Mouse (Mus musculus) frontal cortex, adult (tissue): ENCODE measurements at regions not wholly inside any gene's neighbourhood (a gene's known extent, or its start where the extent isn't known, plus 50 kb on each side); places are given as distances from the start of the nearest gene placed in this dataset.
A peak's percentile ranks its signal among the peaks of the same experiment; 100 is the strongest.
"Not testable (repeated sequence)": the region's sequence is repeated elsewhere in the genome, so short reads cannot be mapped to it uniquely, and the experiment has no call there.

Experiments
- ATAC-seq: cut with Nextera tagmentation; 2 replicates; pipeline ENCODE4 v1.9.2; 2017; ENCODE audit warnings: mild to moderate bottlenecking, moderate library complexity, mixed read lengths; ENCODE audit not compliant: low TSS enrichment

DNA sequence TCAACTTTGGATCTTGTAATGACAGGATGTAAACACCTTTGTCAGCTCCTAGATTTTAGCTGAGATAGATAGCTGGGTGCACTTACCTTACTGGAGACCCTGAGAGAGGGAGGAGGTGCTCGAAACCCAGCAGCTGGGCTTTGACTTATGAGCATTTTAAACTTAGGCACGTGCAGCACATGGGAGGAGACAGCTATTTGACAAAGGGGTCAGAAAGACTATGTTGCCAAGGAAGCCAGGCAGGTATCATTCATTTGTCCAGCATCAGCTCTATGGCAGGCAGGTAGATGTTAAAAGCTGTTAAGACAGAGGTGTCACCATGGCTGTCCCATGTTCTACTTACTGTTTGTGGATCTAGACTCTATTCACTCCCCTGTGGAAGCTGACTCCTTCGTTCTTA is 120.0 kb upstream of the Tet2 start:
- no peak for ATAC-seq

DNA sequence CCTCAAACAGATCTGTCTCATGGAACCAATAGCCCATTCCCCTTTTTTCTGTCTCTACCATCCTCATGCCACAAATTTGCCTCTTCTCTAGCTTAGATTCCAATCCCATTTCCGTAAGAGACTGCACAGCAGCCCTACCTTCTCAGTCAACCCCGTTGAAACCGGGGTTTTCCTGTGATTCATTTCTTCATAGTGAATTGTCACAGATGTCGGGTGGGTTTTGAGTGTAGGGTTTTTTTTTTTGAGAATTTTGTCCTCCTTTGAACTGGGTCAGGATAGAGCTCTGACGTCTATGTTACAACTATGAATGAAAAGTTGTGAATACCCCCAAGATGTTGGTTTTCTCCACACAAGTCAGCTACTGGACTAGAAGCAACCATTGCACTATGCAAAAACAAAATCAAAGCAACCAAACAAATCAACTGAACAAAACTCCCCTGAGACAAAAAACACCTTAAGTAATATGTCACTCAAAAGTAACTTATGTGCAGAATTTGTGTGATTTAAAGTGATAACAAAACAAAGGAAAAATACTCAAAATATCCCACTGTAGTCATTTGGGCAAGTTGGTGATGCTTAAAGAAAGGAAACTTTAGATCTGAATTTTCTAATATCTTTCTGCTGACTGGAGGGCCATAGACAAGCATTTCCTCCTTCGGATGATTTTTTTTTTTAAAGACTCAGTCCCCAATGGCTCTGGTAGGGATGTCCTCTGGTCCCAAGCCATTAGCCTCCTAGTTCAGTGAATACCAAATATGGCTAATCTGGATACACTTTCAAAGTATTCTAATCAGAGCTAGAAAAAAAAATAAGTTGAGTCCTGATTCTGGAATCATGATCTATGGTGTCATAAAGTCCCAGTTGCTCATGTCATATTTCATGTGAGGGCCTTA is 120.7 kb upstream of the Tet2 start:
- no peak for ATAC-seq

DNA sequence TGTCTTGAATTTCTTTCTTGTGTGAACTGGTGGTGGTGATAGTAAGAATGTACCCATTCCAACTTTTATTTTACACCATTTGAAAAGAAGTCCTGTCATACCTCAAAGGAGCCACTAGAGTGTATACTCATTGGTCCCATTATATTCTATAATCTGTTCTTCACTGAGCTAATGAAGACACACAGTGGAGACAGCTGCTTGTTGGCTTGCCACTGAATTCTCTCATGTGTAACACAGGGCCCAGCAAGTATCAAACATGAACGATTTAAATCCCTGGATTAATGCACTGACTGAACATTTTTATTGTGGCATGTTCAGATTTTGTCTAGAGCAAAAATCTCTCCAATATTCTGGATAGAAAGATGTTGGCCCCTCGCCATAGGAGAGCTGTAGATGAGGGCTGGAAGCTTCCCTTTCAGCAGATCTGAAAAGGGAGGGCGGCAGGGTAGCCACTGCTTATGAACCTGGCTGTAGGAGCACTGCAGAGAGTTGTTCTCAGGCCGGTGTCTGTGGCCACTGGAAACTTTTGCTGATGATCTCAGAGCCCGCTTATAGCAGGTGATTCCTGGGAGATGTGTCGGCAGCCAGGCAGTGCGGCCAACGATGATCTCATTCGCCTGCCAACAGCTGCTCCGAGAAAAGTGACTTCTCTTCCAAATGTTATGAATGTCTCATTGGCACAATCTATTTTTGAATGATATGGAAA is 128.0 kb upstream of the Tet2 start:
- ATAC-seq, result peak; percentile 99

DNA sequence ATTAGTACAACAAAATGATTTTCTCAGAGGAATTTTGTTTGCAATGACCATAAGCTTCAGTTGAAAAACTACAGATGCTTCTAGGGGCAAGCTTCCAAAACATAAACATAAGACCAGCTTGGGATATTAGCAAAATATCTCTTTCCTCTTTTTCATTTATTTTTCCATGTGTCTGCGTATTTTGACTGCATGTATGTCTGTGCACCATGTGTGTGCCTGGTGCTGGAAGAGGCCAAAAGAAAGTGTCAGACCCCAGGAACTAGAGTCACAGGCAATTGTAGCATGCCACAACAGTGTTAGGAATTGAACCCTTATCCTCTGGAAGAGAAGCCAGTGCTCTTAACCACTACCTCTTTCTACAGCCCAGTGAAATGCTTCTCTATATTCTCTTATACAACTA is 133.0 kb upstream of the Tet2 start:
- ATAC-seq, result no peak

DNA sequence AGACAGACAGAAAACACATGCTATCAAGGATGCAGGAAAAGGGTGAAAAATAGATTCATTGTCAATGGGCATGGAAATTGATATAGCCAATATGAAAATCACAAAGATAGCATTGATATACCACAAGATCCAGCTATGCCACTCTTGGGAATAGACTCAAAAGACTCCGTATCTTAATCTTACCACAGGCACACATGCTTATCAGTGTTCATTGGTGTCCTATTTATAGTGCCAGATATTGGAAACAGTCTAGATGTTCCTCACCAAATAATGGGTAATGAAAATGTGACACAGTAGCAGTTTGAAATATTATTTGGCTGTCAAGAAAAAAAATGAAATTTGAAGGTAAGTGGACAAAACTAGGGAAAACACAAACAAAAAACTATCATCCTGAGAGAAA is 135.0 kb upstream of the Tet2 start:
- ATAC-seq, result no peak

DNA sequence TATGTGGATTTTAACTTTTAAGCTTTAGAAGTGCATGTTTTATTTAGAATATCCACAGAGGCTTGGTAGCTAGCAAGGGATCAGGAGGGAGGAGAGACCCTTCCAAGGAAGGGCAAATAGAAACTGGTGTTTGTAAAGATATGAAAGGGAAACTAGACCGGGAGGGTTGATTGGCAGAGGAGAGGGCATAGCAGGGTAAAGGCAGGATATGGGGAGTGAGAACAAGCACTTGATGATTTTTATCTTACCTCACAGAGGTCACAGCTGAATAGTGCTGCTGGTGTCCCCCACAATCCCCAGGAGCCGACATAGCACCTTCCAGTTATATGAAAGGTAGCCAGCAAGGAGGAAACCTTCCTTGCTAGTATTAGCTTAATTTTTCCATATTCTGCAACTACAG is 135.4 kb upstream of the Tet2 start:
- no peak for ATAC-seq

DNA sequence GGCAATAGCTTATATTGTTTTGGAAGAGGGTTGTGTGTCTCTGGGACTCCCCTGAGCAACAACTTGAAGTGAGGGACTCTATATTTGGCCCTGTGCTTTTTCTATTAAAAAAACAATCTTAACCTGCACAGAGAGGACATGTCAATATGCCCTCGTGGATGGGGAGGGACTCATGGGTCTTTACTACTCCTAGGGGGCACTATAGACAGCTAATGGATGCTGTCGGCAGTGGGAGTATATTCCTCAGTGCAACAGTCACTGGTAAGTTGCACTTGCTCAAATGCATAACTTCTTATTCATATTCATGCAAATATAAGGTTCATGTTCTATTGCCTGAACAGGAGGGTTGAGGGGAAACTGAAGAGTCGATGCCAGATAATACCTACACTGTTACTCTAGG is 135.9 kb upstream of the Tet2 start:
- no peak for ATAC-seq

DNA sequence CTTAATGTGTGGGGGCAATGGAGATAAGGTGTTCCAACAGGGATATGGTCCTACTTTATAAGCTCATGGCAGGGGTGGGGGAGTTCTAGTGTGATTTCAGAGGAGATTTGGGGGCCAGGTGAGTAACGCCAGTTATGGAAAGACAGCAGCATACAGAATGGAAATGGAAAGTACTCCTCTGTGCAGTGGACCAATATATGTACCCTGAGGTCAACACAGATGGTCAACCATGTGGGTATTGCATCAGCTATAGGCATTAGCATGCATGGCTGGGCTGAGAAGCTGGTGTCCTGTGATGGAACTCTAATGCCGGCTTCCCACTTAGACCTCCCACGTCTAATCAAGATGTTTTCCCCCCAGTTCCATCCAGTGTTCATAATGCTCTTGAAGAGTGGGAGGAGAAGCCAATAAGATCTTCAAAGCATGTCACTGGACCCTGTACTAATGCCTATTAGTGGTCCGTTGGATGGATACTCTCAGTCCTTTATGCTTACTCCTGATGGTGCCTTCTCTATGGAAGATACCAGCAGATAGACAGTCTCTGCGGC is 139.3 kb upstream of the Tet2 start:
- ATAC-seq, result no peak

DNA sequence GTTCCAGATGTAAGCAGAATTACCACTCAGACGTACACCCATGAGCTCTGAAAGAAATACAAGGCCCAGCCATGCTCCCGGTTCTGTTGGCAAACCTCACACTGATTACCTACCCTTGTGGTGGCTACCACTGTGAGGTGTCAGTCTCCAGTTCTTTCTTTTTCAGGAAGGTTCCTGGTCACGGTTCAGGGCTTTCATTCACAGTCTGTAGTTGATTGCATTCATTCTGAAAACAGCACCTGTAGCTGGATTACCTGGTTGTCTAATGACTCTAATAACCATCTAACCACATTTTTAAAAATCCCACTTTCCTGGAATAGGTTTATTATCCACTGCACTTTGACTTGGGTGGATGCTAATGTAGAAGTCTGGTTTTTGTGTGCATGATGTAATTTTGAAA is 139.8 kb upstream of the Tet2 start:
- no peak for ATAC-seq

DNA sequence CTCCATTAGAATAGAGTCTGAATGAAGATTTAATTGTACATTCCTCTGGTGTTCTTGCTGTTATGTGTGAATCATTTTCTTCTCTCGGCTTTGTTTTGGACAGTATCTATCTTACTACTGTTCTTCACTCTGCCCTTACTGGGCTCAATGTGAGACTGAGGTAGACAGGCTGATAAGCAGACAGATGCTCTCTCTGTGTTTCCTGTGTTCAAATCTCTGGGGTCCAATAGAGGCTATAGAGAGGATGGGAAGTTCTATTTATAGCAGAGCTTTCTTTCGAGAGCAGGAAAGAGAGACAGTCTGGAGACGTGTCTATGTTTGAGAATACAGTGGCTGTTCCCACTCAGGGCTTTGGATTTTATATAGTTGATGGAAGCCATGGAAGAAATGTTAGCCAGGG is 140.5 kb upstream of the Tet2 start:
- ATAC-seq, result no peak

DNA sequence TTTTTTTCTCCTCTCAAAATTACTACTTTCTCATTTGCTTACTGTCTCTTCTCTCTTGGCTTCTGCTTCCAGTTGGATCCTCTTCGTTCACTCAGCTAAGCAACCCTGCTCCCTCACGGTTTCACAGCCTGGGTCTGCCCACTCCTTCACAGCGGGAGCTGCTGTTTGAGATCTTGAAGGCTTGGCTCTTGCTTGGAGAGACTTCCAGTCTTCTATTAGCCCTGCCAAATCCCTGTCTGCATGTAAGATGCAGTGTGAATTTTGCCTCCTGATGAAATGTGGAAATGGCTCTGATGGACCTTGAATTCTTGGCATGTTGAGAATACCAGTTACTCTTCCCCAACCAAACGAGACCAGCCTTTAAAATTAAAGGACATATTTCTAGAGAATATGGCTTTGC is 149.1 kb upstream of the Tet2 start:
- peak; percentile 99 for ATAC-seq

DNA sequence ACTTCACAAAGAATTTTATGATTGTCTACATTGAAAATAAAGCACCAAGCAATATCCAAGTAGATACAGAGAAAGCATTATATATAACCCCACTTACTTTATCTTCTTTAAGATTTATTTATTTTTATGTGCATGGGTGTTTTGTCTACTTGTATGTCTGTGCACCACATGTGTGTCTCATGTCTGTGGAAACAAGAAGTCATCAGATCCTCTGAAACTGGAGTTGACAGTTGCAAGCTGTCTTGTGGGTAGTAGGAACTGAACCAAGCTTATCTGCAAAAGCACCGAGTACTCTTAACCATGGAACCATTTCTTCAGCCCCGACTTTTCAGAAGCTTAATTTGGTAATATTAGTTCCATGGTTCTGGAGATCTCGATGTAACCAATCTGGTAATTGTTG is 151.2 kb upstream of the Tet2 start:
- ATAC-seq, result no peak

DNA sequence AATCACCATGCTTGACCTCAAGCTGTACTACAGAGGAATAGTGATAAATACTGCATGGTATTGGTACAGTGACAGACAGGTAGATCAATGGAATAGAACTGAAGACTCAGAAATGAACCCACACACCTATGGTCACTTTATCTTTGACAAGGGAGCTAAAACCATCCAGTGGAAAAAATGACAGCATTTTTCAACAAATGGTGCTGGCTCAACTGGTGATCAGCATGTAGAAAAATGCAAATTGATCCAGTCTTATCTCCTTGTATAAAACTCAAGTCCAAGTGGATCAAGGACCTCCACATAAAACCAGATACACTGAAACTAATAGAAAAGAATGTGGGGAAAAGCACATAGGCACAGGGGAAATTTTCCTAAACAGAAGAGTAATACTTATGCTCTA is 159.9 kb upstream of the Tet2 start:
- ATAC-seq, result not testable (repeated sequence)

DNA sequence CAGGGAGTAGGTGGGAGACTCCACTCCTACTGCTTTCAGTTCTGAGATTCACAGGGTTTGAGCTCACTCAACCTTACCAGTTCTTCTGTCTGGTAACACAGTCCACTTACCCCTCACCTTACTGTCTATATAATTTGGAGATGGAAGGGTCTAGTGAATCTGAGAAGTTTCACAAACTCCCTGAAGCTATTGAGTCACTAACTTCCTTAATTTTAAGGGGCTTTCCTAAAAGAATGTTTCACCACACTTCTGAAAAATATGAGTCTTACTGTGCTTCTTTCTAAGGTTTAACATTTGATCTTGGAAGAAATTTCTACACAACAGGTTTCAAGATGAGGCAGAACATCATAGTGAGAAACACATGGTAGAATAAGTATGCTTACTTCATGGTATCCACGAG is 166.6 kb upstream of the Tet2 start:
- no peak for ATAC-seq

DNA sequence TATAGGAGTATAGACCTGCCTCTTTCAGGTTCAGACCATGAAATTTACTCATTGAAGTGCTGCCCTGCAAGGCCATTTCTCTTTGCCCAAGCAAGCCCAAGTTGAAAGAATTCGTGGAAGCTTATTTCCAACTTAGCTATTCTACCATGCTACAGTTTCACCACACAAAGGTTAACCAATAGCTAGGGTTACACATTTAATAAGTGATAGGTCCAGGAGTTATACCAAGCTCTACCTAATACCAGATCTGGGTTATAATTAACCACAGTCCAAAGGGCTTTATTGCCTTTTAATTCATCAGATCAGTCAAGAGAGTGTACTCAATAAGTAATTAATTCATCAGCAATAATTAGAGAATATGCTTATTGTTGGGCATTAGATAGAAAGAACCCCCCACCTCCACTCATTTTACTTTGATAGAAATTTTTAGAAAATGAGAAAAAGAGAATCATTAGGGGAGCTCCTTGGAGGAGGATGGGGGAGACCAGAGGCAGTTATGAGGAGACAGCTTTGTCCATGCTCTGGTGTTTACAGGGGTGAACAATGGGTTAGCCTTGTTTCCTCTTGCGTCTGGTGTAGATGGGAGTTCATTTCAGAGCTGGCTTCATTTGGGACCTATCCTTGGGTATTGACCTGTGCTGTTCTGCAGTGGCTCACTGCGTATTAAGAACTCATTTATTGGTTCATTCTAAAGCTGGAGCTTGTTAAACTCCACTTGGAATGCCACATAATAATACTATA is 177.8 kb upstream of the Tet2 start:
- no peak for ATAC-seq

DNA sequence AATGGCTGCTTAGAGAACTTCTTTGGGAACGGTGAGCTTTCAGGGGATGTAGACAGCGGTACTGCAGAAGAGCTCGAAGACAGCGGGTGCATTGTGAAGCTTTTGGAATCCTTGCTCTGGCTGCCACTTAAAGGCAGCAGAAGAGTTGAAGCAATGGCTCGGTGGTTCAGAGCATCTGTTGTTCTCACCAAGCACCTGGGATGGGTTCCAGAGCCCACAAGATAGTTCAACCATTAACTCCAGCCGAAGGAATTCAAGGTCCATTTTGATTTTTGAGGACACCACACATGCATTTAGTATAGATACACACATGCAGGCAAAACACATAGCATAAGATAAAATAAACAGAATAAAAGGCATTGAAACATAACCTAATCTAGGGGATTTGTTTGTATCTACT is 181.9 kb upstream of the Tet2 start:
- ATAC-seq, result no peak

DNA sequence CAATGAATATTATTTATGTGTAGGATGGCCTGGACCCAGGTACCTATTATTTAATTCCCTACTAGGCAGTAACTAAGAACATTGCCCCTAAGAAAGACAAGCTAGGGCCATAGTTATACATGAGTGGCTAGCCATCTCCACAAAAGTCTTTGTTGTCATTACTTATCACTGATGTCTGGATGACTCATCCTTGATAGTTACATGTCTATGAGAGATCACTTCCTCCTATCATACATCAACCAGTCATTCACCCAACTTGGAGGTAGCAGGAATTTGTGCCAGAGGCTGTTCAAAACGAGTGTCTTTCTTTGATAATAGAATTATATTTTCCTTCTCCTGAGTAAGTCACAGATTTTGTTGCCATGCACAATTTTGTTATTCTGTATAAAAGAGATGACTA is 190.7 kb upstream of the Tet2 start:
- no peak for ATAC-seq

DNA sequence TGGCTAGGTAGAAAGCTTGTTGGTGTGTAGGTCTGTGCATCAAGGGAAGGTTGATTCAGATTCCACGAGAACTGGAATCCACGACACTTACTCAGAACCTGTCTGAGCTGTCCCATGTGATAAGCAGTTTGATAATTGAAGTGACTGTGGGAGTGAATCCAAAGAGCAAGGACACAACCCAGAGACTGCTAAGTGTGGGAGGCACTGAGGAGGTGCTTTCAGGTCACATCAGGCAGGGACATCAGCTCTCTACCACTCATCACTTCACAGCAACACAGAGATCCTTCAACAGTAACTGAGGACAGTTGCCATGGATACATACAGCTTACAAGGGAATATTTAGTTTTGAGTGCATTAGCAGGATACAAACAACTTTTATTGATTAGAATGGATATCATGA is 194.0 kb upstream of the Tet2 start:
- ATAC-seq, result no peak

DNA sequence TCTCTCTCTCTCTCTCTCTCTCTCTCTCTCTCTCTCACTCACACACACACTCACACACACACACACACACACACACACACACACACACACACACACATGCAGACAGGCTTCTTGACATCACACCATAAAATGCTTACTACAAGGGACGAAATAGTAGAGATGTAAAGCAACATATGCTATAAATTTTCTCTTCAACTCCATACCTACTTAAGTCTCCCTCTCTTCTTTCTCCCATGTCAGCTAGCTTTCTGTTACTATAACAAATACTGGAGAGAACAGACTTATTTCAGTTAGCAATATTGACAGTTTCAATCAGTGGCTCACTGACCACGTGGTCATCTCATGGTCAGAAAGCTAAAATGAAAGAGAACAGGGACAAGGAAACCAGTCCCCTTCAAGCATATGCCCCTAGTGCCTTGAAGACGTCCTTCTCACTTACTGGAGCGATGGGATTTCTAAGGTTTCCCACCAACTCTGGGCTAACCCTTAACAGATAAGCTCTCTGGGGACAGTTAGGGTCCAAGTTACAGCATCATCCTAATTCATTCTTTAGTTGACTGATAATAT is 199.7 kb upstream of the Tet2 start:
- ATAC-seq, result no peak

DNA sequence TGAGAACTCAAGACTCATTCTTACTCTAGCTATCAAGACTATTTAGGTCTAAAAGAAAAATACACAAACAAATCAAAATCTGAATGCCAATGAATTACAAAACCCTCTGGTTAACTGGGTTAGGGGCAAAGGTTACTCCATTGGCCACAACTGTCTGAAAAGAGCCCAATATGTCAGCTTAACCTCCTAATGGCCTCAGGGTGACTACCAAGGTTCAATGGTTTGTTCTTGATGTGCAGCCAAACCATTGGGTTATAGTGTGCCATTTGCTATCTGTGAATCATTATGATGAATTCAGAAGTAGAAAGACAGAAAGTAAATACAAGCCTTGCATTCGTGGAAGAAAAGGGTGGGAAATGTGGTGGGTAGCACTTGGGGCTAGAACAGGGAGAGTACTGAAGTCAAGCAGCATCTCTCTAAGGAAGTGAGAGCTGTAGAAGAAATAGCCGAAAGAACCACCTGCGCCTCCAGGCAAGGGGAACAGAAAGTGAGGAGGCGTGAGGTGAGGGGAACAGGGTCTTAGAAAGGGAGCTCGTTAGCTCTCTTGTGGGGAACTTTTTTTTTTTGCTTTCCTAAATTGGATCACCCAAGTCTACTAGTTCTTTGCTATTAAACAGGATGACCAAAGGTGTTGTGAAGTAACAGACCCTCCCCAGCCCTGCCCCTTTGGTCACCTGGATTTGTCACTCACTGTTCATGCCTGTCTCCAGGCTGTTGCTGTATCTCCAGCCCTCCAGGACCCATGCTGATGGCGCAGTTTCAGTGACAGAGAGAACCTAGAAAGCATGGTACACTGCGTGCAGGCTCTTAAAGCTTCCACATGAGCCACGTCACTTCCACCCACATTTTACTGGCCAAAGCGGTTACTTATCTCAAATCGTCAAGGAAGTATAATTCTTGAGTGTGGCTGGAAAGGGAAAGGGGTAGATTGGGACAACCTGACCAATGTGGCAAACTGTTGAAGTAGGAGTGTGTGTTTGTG is 204.1 kb upstream of the Tet2 start:
- no peak for ATAC-seq

DNA sequence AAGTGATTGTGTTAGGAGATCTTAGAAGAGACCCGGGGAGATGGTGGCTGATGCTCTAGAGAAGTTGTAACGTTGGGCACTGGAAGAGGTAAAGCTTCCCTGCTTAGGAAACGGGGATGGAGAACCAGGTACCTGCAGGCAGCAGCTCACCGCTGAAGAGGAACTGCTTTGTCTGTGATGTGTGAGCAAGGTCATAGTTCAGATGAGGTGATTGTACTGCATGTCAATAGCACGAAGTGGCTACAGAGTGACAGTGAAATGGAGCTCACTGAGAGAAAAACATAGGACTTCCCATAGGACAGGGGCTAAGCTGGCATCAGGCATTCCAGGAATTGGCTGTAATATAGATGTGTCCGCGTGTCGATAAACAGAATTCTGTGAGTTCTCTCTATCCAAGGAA is 205.1 kb upstream of the Tet2 start:
- ATAC-seq, result no peak
